Mouse (Mus musculus) heart, postnatal 10 days (tissue): ENCODE measurements at regions not wholly inside any gene's neighbourhood (a gene's known extent, or its start where the extent isn't known, plus 50 kb on each side); places are given as distances from the start of the nearest gene placed in this dataset.

ENCODE experiments used
- DNase-seq, 2 experiments: peaks; one replicate each; pipeline ENCODE4 v3.0.0; 2021
- intact Hi-C: fragments of 180-260 bp; cut with DNase I; formaldehyde crosslinking; loops from one replicate; pipeline ENCODE4 v1.15.1; 2025

- DNase-seq = no peak
- intact Hi-C loops = no loop called here
Observed at GRCm38 (mm10) chr9:115361191-115361590, 51.0 kb upstream of the Stt3b start.

GRCm38 (mm10) chr9:115361881-115362280, 51.7 kb upstream of the Stt3b start:
- intact Hi-C loops = no loop called here
- DNase-seq = no peak

GRCm38 (mm10) chr9:115362486-115362885, 52.3 kb upstream of the Stt3b start:
- intact Hi-C loops = no loop called here
- DNase-seq = no peak

GRCm38 (mm10) chr9:115364919-115365861, 55.0 kb upstream of the Stt3b start:
- DNase-seq = no peak
- intact Hi-C loops = no loop called here

- no peak for DNase-seq
- intact Hi-C loops = no loop called here
Observed at GRCm38 (mm10) chr9:115367808-115368207, 57.6 kb upstream of the Stt3b start.

GRCm38 (mm10) chr9:115380276-115380675, 70.1 kb upstream of the Stt3b start:
- DNase-seq = no peak
- intact Hi-C loops = no loop called here

GRCm38 (mm10) chr9:115382824-115383475, 72.7 kb upstream of the Stt3b start:
- intact Hi-C loops = no loop called here
- DNase-seq = no peak

- peak; percentile 70 to 77 for DNase-seq
Observed at GRCm38 (mm10) chr9:115383935-115384334, 73.7 kb upstream of the Stt3b start.

GRCm38 (mm10) chr9:115384345-115384744, 74.1 kb upstream of the Stt3b start:
- peak in 1 of 2 experiments; percentile 11 for DNase-seq
- intact Hi-C loops = no loop called here

More at GRCm38 (mm10) chr9:115383935-115384334, 73.7 kb upstream of the Stt3b start:
- intact Hi-C loops = no loop called here

GRCm38 (mm10) chr9:115387471-115388360, 77.5 kb upstream of the Stt3b start:
- no peak for DNase-seq
- intact Hi-C loops = no loop called here

GRCm38 (mm10) chr9:115388361-115388759, 78.1 kb upstream of the Stt3b start:
- DNase-seq = no peak
- intact Hi-C loops = no loop called here

GRCm38 (mm10) chr9:115389082-115389481, 78.9 kb upstream of the Stt3b start:
- DNase-seq = no peak
- intact Hi-C loops = no loop called here

- intact Hi-C loops = no loop called here
- DNase-seq = peak; percentile 41 to 59
Observed at GRCm38 (mm10) chr9:115390880-115391281, 80.7 kb upstream of the Stt3b start.

- intact Hi-C loops = no loop called here
- DNase-seq = no peak
Observed at GRCm38 (mm10) chr9:115395511-115395910, 85.3 kb upstream of the Stt3b start.

GRCm38 (mm10) chr9:115400461-115400860, 90.2 kb upstream of the Stt3b start:
- DNase-seq = no peak
- intact Hi-C loops = no loop called here

GRCm38 (mm10) chr9:115401405-115402151, 91.4 kb upstream of the Stt3b start:
- intact Hi-C loops = no loop called here
- peak; percentile 14 to 23 for DNase-seq

GRCm38 (mm10) chr9:115402661-115403060, 92.4 kb upstream of the Stt3b start:
- intact Hi-C loops = no loop called here
- DNase-seq = no peak

GRCm38 (mm10) chr9:115403354-115403968, 93.2 kb upstream of the Stt3b start:
- intact Hi-C loops = no loop called here
- no peak for DNase-seq

- DNase-seq = no peak
- intact Hi-C loops = no loop called here
Observed at GRCm38 (mm10) chr9:115407901-115408470, 97.8 kb upstream of the Stt3b start.
